Comparison of ENCODE assay signal across 9 mouse cellular contexts in genomic region chr10:121334576-121334975, GRCm38 (mm10). TPM values are rescaled to one million over a fixed set of nuclear protein-coding genes. Genes with fewer than 3 reads are reported as not detected.
A peak's percentile ranks its signal among the peaks of the same experiment; 100 is the strongest.
DNase-seq lines count a peak whose midpoint lies in the region; ATAC-seq and TF ChIP-seq lines count a peak whose summit lies in the region.
"Had no signal": no experiment of that assay in that cellular context is flagged by ENCODE, and none has a peak within 500 bp of the region (broad histone marks: within the 10 kb centered on the region; RNA-seq: fewer than 3 reads in every experiment).

No protein-coding gene starts in this region.

- intact Hi-C loops in left cerebral cortex, adult 2 months (cut with DNase I): no loop called here

- H3K9ac ChIP-seq in intestine, postnatal 0 days (ENCODE audit: low read depth, low read length): no peak overlapping the region
- no peak overlapping the region for H3K9ac ChIP-seq in intestine, embryonic 16.5 days (ENCODE audit: low read depth, low read length)
- no peak overlapping the region for H3K9ac ChIP-seq in ES-E14 (ENCODE audit: insufficient read depth, low read depth, low read length, poor library complexity, severe bottlenecking)
- H3K9ac ChIP-seq: embryonic facial prominence, embryonic 12.5 days had no signal

- H3K4me1 ChIP-seq in intestine, postnatal 0 days (replicated peaks; ENCODE audit: control insufficient read depth, insufficient read depth, low read length): no peaks in the 10 kb centered on the region
- no peaks in the 10 kb centered on the region for H3K4me1 ChIP-seq in intestine, embryonic 16.5 days (ENCODE audit: control insufficient read depth, insufficient read depth, low read length)
- peaks cover 0 to 3% of the 10 kb centered on the region in 2 experiments; a peak in 1 of 4 replicates for H3K4me1 ChIP-seq in ES-E14 (ENCODE audit: control insufficient read depth in 2 of 2, insufficient read depth in 2 of 2, low read length in 2 of 2, poor library complexity in 1 of 2)
- H3K4me1 ChIP-seq: embryonic facial prominence, embryonic 12.5 days had no signal

- peaks cover 15% of the 10 kb centered on the region; the same call in 1 of the 2 replicates for H3K36me3 ChIP-seq in intestine, postnatal 0 days (ENCODE audit: control insufficient read depth, insufficient read depth)
- H3K36me3 ChIP-seq in intestine, embryonic 16.5 days (ENCODE audit: control insufficient read depth, insufficient read depth, low read length): no peaks in the 10 kb centered on the region
- no peaks in the 10 kb centered on the region for H3K36me3 ChIP-seq in ES-E14 (ENCODE audit: control insufficient read depth, insufficient read depth, low read length, poor library complexity, severe bottlenecking)
- H3K36me3 ChIP-seq: embryonic facial prominence, embryonic 12.5 days had no signal

- peak; percentile 61 for DNase-seq in ES-E14 (ENCODE audit: low read depth, low spot score)
- DNase-seq in cerebellum, adult 18-20 months: peak; percentile 71 to 73
- peak; percentile 53 to 71 for DNase-seq in left cerebral cortex, adult 2 months (ENCODE audit: extremely low spot score in 1 of 2, low spot score in 2 of 2)
- DNase-seq in thymus, postnatal 10 days (ENCODE audit: low spot score in 2 of 2): peak; percentile 44 to 72

- WGBS in intestine, postnatal 0 days: 76% methylated on average over 3 of the region's 3 CpGs
- WGBS in intestine, embryonic 16.5 days: 69% methylated on average over 3 of the region's 3 CpGs

- no peaks in the 10 kb centered on the region for H3K27me3 ChIP-seq in intestine, postnatal 0 days (replicated peaks; ENCODE audit: control insufficient read depth, insufficient read depth, low read length)
- H3K27me3 ChIP-seq in intestine, embryonic 16.5 days (replicated peaks; ENCODE audit: control insufficient read depth, insufficient read depth, low read length): no peaks in the 10 kb centered on the region
- H3K27me3 ChIP-seq: embryonic facial prominence, embryonic 12.5 days had no signal

- no peaks in the 10 kb centered on the region for H3K9me3 ChIP-seq in intestine, postnatal 0 days (ENCODE audit: control insufficient read depth)
- H3K9me3 ChIP-seq in intestine, embryonic 16.5 days (ENCODE audit: control insufficient read depth, low read length): no peaks in the 10 kb centered on the region
- no peaks in the 10 kb centered on the region for H3K9me3 ChIP-seq in ES-E14 (ENCODE audit: control insufficient read depth, insufficient read depth, low read depth, low read length)
- H3K9me3 ChIP-seq: embryonic facial prominence, embryonic 12.5 days had no signal

- no peak overlapping the region for H3K27ac ChIP-seq in intestine, postnatal 0 days (ENCODE audit: low read depth, low read length)
- H3K27ac ChIP-seq in intestine, embryonic 16.5 days (ENCODE audit: low read length): no peak overlapping the region
- no peak overlapping the region for H3K27ac ChIP-seq in ES-E14 (ENCODE audit: insufficient read depth, low read depth, low read length, poor library complexity, severe bottlenecking)
- H3K27ac ChIP-seq in left cerebral cortex, adult 2 months: no peak overlapping the region
- H3K27ac ChIP-seq: embryonic facial prominence, embryonic 12.5 days had no signal

- in situ Hi-C loops in ES-E14 (cut with MboI; ENCODE audit: low sequenced_read_pairs in 2 of 2, unreplicated experiment in 2 of 2): no loop called here

- no peak overlapping the region for H3K4me3 ChIP-seq in intestine, postnatal 0 days (ENCODE audit: low read depth, low read length)
- H3K4me3 ChIP-seq in intestine, embryonic 16.5 days (ENCODE audit: low read length): no peak overlapping the region
- no peak overlapping the region for H3K4me3 ChIP-seq in ES-E14 (ENCODE audit: insufficient read depth in 1 of 2, low read depth in 1 of 2, low read length in 2 of 2, poor library complexity in 1 of 2, severe bottlenecking in 1 of 2)
- no peak overlapping the region for H3K4me3 ChIP-seq in left cerebral cortex, adult 2 months
- H3K4me3 ChIP-seq: embryonic facial prominence, embryonic 12.5 days had no signal

- no peak for ATAC-seq in intestine, postnatal 0 days
- no peak for ATAC-seq in intestine, embryonic 16.5 days
- ATAC-seq in granulocyte monocyte progenitor cell, adult 5-6 weeks (replicated peaks; ENCODE audit: poor library complexity, severe bottlenecking): peak; percentile 98
- ATAC-seq in neutrophil, adult 5-6 weeks (ENCODE audit: extremely low read depth, insufficient number of reproducible peaks, low FRiP score, poor library complexity, severe bottlenecking): peak; percentile 81

- TF ChIP-seq CTCF in intestine, postnatal 0 days (IDR thresholded peaks at IDR 0.05; ENCODE audit: low read depth): peak; percentile 93
- peak; percentile 96 for TF ChIP-seq CTCF in left cerebral cortex, adult 2 months (IDR thresholded peaks at IDR 0.05)

- no peak overlapping the region for H3K4me2 ChIP-seq in intestine, postnatal 0 days (replicated peaks; ENCODE audit: low read depth)
- no peak overlapping the region for H3K4me2 ChIP-seq in intestine, embryonic 16.5 days (ENCODE audit: low read depth, low read length)
- H3K4me2 ChIP-seq: embryonic facial prominence, embryonic 12.5 days had no signal

TF ChIP-seq in ES-E14, 5 proteins besides CTCF, POLR2A, EP300 and RAD21:
- no peak for TF ChIP-seq HCFC1 (IDR thresholded peaks at IDR 0.05; ENCODE audit: borderline replicate concordance, insufficient read depth, low read length)
- no peak for TF ChIP-seq CHD2 (IDR thresholded peaks at IDR 0.05; ENCODE audit: low read depth, low read length)
- TF ChIP-seq MAFK (IDR thresholded peaks at IDR 0.05; ENCODE audit: insufficient read depth, low read depth, low read length): no peak
- no peak for TF ChIP-seq ZC3H11A (IDR thresholded peaks at IDR 0.05; ENCODE audit: borderline replicate concordance, low read depth, low read length)

RNA-seq across cellular contexts. Expression of gene Tbc1d30, which starts 16.5 kb away (rescaled TPM):
- 2.8 and 2.9 TPM in 2 replicates for polyA plus RNA-seq in intestine, postnatal 0 days (2015; fragmentation: Nextera tagmentation; extraction: Ambion mirVana)
- polyA plus RNA-seq in intestine, embryonic 16.5 days (2015; fragmentation: Nextera tagmentation; extraction: Ambion mirVana): 3.5 and 4.3 TPM in 2 replicates
- 0.45 and 0.58 TPM in 2 replicates for total RNA-seq in ES-E14 (2012; rRNA removed)
- not detected in 2 replicates for total RNA-seq in granulocyte monocyte progenitor cell, adult 5-6 weeks (2014; fragmentation: Nextera tagmentation)
- total RNA-seq in granulocyte monocyte progenitor cell, adult 5-6 weeks (2017): 2.6 and 7.3 TPM in 2 replicates
- 10 to 100 TPM; 88.1 to 91.0 TPM for total RNA-seq in left cerebral cortex, adult 2 months (2021)
- total RNA-seq in neutrophil, adult 5-6 weeks (2017): 0.93 and 1.4 TPM in 2 replicates

RNA-seq across cellular contexts. Expression of gene Gns, which starts 30.3 kb away (rescaled TPM):
- polyA plus RNA-seq in intestine, postnatal 0 days (2015; fragmentation: Nextera tagmentation; extraction: Ambion mirVana): 68.6 and 78.1 TPM in 2 replicates
- polyA plus RNA-seq in intestine, embryonic 16.5 days (2015; fragmentation: Nextera tagmentation; extraction: Ambion mirVana): 43.3 and 50.4 TPM in 2 replicates
- total RNA-seq in ES-E14 (2012; rRNA removed): 61.0 and 79.8 TPM in 2 replicates
- 13.6 and 15.6 TPM in 2 replicates for total RNA-seq in granulocyte monocyte progenitor cell, adult 5-6 weeks (2014; fragmentation: Nextera tagmentation)
- total RNA-seq in granulocyte monocyte progenitor cell, adult 5-6 weeks (2017): 7.1 and 9.4 TPM in 2 replicates
- total RNA-seq in left cerebral cortex, adult 2 months (2021): 10 to 100 TPM; 82.3 to 86.4 TPM
- 92.6 and 96.6 TPM in 2 replicates for total RNA-seq in neutrophil, adult 5-6 weeks (2017)

Comparison
In these comparisons a context has a peak if more than half of its experiments do, and no peak if none do; other contexts are left out.
1. ATAC-seq: peak in granulocyte monocyte progenitor cell, adult 5-6 weeks (single experiment) and neutrophil, adult 5-6 weeks (single experiment); none in intestine, postnatal 0 days (single experiment) and intestine, embryonic 16.5 days (single experiment).
2. RNA of gene Tbc1d30, which starts 16.5 kb away (total RNA-seq): 88.1 to 91.0 TPM in left cerebral cortex, adult 2 months; 2.6 to 7.3 TPM in granulocyte monocyte progenitor cell, adult 5-6 weeks, 0.93 to 1.4 TPM in neutrophil, adult 5-6 weeks and 0.45 to 0.58 TPM in ES-E14; every median in the first group is over 10 times any median in the second.
3. Peak in every context shown above with its lines, with median percentiles within 50 percentile points of each other: DNase-seq.